Mouse (Mus musculus): ENCODE results near the gene Evi2.

DNA sequence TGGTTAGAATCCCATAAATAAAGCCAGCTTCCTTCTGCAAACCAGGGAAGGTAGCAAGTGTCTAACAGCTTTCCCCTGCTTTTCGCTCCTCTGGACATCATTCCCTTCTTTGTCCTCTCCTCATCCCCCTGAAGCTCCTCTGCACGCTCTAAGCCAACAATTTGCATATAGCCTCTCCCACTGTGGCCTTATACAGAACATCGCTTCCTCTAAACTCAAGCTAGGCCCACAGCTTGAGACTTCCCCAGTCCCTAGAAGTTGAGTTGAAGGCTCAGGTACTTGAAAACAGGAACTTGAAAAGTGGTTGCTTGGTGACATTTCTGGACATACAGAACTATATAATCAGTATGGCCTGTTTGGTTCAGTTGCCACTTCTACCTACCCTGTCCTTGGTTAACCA, 43.4 kb upstream of the Evi2 start:
- TF ChIP-seq GATA1 (IDR thresholded peaks at IDR 0.05; ENCODE audit: borderline replicate concordance, low read length) (no peak), FLI1 (IDR thresholded peaks at IDR 0.05; ENCODE audit: low read length) (no peak)

Measured in megakaryocyte, embryonic 14.5 days (primary cell).